Mouse (Mus musculus) adrenal gland, adult (tissue): Measurements from ENCODE around the gene Fbn1.

ENCODE experiments used
- DNase-seq, 2 experiments: peaks; one replicate each; pipeline ENCODE4 v3.0.0; 2022 to 2023; ENCODE audit warnings: low spot score in 1 of 2; ENCODE audit not compliant: inconsistent age in 2 of 2

Fbn1 gene

DNA sequence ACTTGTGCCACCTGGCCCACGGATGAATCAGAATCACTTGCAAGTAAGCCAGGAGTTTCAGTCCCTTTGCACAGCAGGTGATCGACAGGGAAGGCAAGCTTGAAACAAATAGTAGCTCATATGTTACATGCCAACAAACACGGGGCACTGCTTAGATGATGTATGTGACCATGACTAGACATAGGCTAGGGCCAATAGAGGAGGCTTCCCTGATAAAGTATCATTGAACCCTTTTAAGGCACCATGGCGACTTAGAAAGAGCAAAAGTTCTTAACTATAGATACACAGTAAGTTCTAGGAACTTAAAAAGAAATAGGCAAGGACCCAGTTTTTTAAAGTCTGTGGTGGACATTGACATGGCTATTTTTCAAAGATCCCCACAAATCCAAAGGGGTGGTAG is at the start of gene Fbn1:
Fbn1 (minus strand) TSS at position 101 of the 400 bp plus-strand sequence.
- no peak for DNase-seq

DNA sequence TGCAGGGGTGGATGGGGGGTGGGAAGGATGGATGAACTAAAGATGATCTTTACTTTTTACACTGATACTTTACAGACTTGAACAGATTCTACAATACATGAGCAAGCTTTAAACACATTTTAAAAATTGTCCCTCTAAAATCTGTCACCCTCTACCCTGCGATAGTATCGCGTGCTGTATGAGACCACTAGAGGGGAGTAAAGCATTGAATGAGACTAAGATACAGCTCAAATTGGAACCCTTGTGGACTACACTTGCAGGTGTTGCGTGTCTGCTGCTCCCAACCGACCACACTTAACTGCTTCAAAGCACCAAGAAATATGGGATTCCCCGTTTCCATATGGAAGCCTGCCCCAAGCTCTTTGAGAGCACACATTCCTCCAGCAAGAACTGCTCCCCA is 48.0 kb upstream of the Fbn1 start:
- DNase-seq: no peak

- DNase-seq: no peak
These were observed 41.2 kb upstream of the Fbn1 start for GRCm38 (mm10) chr2:125548806-125549578.

- DNase-seq: no peak
These were observed 37.2 kb upstream of the Fbn1 start for GRCm38 (mm10) chr2:125544986-125545385.

DNA sequence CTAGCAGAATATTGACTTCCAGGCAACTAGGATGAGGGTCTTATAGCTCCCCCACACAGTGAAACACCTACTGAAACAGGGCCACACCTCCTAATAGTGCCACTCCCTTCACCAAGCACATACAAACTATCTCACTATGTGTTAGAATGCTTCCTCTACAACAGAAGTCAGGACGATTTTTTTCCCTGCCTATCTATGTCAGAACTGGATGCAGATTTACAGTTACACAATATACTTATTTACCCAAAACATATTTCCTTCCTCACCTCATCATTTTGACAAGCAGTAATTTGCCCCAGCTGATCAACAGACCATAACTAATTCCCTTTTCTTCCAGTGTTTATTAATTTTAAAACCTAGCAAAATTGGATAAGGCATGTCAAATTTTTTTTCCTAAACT is 35.9 kb upstream of the Fbn1 start:
- DNase-seq: no peak

GRCm38 (mm10) chr2:125541451-125541850 is 33.7 kb upstream of the Fbn1 start:
- DNase-seq: no peak

GRCm38 (mm10) chr2:125540579-125540978 is 32.8 kb upstream of the Fbn1 start:
- DNase-seq: no peak

GRCm38 (mm10) chr2:125539640-125540039 is 31.8 kb upstream of the Fbn1 start:
- no peak for DNase-seq

DNA sequence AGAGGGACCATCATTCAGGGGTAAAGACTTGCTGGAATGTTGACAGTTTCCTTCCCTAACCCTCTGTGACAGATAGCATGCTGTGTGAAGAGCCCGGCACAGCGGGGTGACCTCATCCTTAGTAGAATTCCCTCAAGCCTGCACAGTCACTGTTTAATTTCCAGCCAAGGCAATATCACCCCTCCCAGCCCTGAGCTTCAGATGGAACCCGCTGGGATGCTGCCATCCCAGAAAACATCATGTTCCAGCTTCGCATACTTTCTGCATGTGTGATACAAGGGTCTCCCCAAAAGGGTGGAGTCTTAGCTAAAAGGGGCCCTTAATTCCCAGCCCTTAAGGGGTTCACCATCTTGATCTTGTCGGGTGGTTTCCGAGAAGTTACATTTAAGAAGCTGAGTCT is 22.9 kb upstream of the Fbn1 start:
- no peak for DNase-seq

GRCm38 (mm10) chr2:125526566-125526965 is 18.8 kb upstream of the Fbn1 start:
- no peak for DNase-seq

GRCm38 (mm10) chr2:125525484-125525883 is 17.7 kb upstream of the Fbn1 start:
- DNase-seq: no peak

DNA sequence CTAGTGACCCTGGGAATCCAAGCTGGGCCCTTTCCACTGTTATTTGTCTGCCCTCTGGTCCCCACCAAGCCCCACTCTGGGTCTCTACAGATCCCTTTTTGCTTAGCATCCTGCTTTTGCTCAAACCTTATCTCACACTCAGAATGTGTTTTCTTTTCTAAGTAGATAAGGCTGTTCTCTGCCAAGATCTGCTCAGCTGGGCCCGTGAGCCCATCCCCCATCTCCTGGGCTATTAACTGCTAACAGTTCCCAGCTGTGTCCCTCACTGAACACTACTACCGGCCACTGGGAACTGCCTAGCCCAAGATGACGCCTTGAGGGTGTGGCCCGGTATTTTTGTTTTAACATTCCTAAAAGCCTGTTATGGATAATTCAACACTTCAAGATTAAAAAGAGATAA is 8.8 kb upstream of the Fbn1 start:
- no peak for DNase-seq

DNA sequence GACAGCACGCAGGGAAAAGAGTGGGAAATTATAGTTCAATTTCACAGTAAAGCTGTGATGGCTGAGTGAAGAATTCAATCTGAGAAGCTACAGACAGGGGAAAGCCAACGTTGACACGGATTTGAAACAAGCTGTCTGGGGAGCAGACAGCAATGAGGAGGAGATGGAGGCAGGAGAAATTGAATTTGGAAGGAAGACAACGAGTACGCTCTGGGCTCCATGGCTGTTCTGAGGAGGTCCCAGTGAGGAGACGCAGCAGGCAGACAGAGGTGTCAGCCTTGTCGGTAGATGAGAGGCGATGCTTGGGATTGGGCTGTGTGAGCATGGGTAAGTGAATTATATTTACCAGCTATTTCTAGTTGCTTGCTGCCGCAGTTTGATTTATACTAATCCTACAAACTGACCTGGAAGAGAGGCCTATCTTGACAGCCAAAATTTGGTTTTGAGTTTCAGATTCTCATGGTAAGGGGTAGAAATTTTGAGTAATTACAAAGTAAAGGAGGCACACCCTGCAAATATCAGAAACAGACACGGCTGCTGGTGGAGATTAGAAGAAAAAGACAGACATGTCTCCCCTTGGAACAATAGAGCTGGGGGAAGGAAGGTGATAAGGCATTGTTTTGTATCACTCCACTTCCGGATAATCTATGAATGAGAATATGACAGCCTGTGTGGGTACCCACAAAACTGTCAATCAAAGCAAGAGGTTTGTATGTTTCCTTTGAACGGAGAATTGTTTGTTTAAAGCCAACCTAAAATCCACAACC is 7.7 kb upstream of the Fbn1 start:
- DNase-seq: no peak

- peak in 1 of 2 experiments; percentile 29 for DNase-seq
These were observed 6.6 kb upstream of the Fbn1 start for GRCm38 (mm10) chr2:125514391-125514790.

GRCm38 (mm10) chr2:125512544-125512943 is 4.8 kb upstream of the Fbn1 start:
- no peak for DNase-seq

- no peak for DNase-seq
These were observed 4.1 kb upstream of the Fbn1 start for GRCm38 (mm10) chr2:125511898-125512297.

DNA sequence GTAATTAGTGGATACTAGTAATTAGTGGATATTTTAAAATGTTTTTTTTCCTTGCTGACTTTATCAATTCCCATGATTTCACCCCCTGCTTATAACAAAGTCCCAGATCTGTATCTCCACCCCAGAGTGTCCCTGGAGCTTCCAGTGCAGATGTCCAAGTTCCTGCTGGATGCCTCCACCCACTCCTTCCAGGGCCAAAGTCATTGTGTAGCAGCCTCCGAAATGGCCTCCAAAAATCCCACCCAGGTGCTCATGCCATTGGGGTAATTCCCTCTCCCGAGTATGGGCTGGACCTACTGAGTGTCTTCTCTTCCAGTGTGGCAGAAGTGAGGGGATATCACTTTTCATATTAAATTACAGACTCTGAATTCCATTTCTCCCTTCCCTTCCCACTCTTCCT is 3.0 kb upstream of the Fbn1 start:
- no peak for DNase-seq

DNA sequence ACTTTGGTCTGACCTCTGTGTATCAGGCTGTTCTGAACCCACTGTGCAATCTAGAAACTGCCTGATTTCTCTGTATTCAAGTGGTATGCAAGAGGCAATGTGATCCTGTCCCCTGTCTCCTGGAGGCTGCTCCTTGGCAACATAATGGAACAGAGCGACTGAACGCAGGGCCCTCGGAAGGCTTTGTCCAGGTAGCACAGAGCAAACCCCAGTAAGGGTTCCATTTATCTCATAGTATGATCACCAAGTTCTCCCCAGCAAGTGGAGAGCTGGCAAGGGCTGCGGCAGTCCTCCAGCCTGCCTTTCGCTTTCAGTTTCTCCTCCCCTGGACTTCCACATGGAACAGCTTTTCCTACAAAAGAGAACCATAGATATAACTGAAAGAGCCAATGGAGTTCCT is 588 bp upstream of the Fbn1 start:
- DNase-seq: no peak

- peak; percentile 24 to 28 for DNase-seq
These were observed 1.3 kb downstream of the Fbn1 start for GRCm38 (mm10) chr2:125506316-125507054.

DNA sequence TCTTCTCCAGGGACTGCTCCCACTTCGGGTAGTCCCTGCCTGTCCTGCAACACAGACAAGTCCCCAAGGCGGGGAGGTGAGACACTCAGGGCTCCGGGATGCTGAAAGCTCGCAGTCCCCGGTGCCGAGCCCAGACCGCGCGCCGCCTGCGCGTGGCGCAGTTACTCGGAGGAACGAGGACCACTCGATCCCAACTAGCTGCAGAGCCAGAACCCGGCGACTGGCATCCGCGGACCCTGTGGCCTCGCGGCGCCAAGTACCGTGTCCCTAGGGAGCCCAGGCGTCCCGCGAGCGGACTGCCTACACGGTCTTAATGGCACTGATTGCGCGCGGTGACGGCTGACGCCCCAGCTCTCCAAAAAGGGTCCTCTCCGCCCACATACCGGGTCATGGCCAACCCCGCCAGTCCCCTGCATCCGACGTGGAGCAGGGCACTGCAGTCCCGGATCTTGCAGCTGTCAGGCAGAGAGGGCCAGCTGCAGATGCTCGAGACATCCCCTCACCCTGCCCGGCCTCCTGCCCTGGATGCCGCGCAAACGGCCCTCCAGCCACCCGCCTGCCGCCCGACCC is 2.0 kb downstream of the Fbn1 start:
- DNase-seq: peak; percentile 10 to 64

GRCm38 (mm10) chr2:125505006-125505745 is 2.6 kb downstream of the Fbn1 start, which contains the start of gene Gm9913:
TSS of gene Gm9913 (plus strand) at chr2:125505089.
- peak in 1 of 2 experiments; percentile 11 for DNase-seq
